Mouse (Mus musculus): Measurements from ENCODE around the gene Arl4d. TPM values are rescaled to one million over a fixed set of nuclear protein-coding genes. Genes with fewer than 3 reads are reported as not detected.
"Not testable (repeated sequence)": the region's sequence is repeated elsewhere in the genome, so short reads cannot be mapped to it uniquely, and the experiment has no call there.

Arl4d gene
- 10 to 100 TPM; 11.6 to 14.3 TPM for total RNA-seq (2021)
- long read RNA-seq, experiment 1, result 0 reads
- long read RNA-seq, experiment 2, partial matches to known transcripts, result 1 of 1 reads
- long read RNA-seq, experiment 2, other reads (novel, unspliced or antisense), result 0 of 1 reads

- peak; percentile 97 to 98 for DNase-seq (ENCODE audit: low spot score in 2 of 2)
Measured at GRCm38 (mm10) chr11:101664825-101665635, at the start of gene Arl4d. Gene Arl4d, plus strand, starts transcription at chr11:101665541.

- DNase-seq (ENCODE audit: low spot score in 2 of 2), result no peak
Measured at GRCm38 (mm10) chr11:101616104-101616503, 49.2 kb upstream of the Arl4d start.

- DNase-seq (ENCODE audit: low spot score in 2 of 2), result no peak
Measured at GRCm38 (mm10) chr11:101616948-101617767, 48.2 kb upstream of the Arl4d start.

- no peak for DNase-seq (ENCODE audit: low spot score in 2 of 2)
Measured at GRCm38 (mm10) chr11:101617849-101618248, 47.5 kb upstream of the Arl4d start.

GRCm38 (mm10) chr11:101618596-101618995 is 46.7 kb upstream of the Arl4d start:
- no peak for DNase-seq (ENCODE audit: low spot score in 2 of 2)

- DNase-seq (ENCODE audit: low spot score in 2 of 2), result not testable (repeated sequence)
Measured at GRCm38 (mm10) chr11:101620022-101620655, 45.2 kb upstream of the Arl4d start.

GRCm38 (mm10) chr11:101626649-101626994 is 38.7 kb upstream of the Arl4d start:
- DNase-seq (ENCODE audit: low spot score in 2 of 2), result peak in 1 of 2 experiments; percentile 28

- peak; percentile 73 to 75 for DNase-seq (ENCODE audit: low spot score in 2 of 2)
Measured at GRCm38 (mm10) chr11:101626995-101627856, 38.1 kb upstream of the Arl4d start, which contains the start of gene Rdm1. Gene Rdm1, plus strand, starts transcription at chr11:101627195.

- peak; percentile 90 to 92 for DNase-seq (ENCODE audit: low spot score in 2 of 2)
Measured at GRCm38 (mm10) chr11:101627857-101628559, 37.3 kb upstream of the Arl4d start.

- DNase-seq (ENCODE audit: low spot score in 2 of 2), result not testable (repeated sequence)
Measured at GRCm38 (mm10) chr11:101628733-101629417, 36.5 kb upstream of the Arl4d start.

- DNase-seq (ENCODE audit: low spot score in 2 of 2), result no peak
Measured at GRCm38 (mm10) chr11:101635660-101636059, 29.7 kb upstream of the Arl4d start.

- DNase-seq (ENCODE audit: low spot score in 2 of 2), result no peak
Measured at GRCm38 (mm10) chr11:101639761-101640160, 25.6 kb upstream of the Arl4d start.

GRCm38 (mm10) chr11:101640857-101641709 is 24.3 kb upstream of the Arl4d start:
- peak; percentile 70 to 76 for DNase-seq (ENCODE audit: low spot score in 2 of 2)

- not testable (repeated sequence) for DNase-seq (ENCODE audit: low spot score in 2 of 2)
Measured at GRCm38 (mm10) chr11:101641710-101642642, 23.4 kb upstream of the Arl4d start.

GRCm38 (mm10) chr11:101642931-101643330 is 22.4 kb upstream of the Arl4d start:
- DNase-seq (ENCODE audit: low spot score in 2 of 2), result no peak

GRCm38 (mm10) chr11:101644591-101644990 is 20.8 kb upstream of the Arl4d start:
- no peak for DNase-seq (ENCODE audit: low spot score in 2 of 2)

GRCm38 (mm10) chr11:101645043-101645410 is 20.3 kb upstream of the Arl4d start:
- not testable (repeated sequence) for DNase-seq (ENCODE audit: low spot score in 2 of 2)

Data from adrenal gland, adult 18-20 months (tissue).